Mouse (Mus musculus) T-helper 2 cell (primary cell): Measurements from ENCODE around the gene Pparg.

Experiments
- in situ Hi-C: fragments of 300-600 bp; cut with MboI, MseI; formaldehyde crosslinking; loops from one replicate; pipeline ENCODE4 v1.15.1; 2025; ENCODE audit warnings: high pct_unique_total_duplicates

Pparg gene

DNA sequence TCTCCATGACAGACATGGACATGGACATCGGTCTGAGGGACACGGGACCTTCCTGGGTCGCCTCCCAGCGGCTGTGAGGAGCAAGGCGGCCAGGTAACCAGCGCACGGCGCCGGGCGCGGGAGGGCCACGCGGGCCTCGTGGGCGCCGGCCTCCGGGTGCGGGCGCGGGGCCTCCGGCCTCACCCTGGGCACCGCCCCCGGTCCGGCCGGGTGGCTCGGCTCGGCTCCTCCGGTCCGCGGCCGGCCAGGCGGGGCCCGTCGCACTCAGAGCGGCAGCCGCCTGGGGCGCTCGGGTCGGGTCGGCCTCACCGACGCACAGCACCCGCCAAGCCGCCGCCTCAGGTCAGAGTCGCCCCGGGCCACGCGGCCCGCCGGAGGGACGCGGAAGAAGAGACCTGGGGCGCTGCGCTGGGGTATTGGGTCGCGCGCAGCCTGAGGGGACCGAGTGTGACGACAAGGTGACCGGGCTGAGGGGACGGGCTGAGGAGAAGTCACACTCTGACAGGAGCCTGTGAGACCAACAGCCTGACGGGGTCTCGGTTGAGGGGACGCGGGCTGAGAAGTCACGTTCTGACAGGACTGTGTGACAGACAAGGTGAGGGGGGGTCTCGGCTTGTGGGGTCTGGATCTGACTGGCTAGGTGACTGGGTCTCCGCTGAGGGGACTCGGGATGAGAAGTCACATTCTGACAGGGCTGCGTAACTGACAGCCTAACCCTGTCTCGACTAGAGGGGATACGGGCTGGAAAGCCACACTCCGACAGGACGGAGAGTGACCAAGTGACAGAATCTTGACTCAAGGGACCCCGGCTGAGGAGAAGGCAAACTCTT is at the start of gene Pparg:
Gene Pparg, plus strand, starts transcription at position 176 of the 830 bp plus-strand sequence.
- in situ Hi-C loops = loop anchor here (10.0 kb wide), 1 partner anchor 174 kb away; no protein-coding TSS in a partner anchor

- in situ Hi-C loops = no loop called here
Observed at GRCm38 (mm10) chr6:115312780-115313179, 48.0 kb upstream of the Pparg start.

- in situ Hi-C loops = no loop called here
Observed at GRCm38 (mm10) chr6:115313235-115313738, 47.5 kb upstream of the Pparg start.

DNA sequence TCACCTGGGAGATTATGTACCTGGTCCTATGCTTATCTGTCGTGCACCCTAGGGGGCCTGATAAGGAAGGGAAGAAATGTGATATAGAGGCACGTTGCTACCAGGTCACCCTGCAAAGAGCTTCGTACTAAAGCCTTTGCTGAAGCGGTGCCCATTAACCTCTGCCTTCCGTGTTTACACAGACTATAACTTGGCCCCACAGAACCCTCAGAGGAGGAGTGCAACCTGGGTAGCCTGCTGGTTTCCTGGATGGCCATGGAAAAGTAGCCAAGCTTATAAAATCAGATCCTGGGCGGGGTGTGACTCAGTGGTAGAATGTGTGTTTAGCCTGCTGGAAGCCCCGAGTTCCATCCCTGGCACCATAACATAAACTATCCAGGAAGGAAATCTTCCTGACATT is 46.8 kb upstream of the Pparg start:
- in situ Hi-C loops = no loop called here

- in situ Hi-C loops = no loop called here
Observed at GRCm38 (mm10) chr6:115315770-115316169, 45.0 kb upstream of the Pparg start.

- in situ Hi-C loops = no loop called here
Observed at GRCm38 (mm10) chr6:115316811-115317221, 43.9 kb upstream of the Pparg start.

DNA sequence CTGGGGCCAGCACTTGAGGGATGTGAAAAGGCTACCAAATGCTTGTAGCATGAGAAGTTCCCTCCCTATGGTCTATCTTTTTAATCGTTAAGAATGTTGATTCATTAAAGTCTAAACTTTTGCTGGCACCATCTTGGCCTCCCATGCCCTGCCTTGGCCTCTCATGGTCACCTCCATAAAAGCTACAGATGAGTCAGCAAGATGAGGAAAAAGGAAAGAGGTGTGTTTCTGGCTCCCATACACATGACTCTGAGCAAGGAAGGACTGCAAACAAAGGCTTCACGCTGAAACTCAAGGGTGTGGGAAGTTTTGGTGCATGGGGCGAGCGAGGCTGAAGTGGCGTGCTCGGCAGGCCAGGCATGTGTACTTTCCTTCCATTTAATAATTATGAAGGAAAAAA is 41.9 kb upstream of the Pparg start:
- in situ Hi-C loops = no loop called here

GRCm38 (mm10) chr6:115319686-115320085 is 41.1 kb upstream of the Pparg start:
- in situ Hi-C loops = no loop called here

- in situ Hi-C loops = no loop called here
Observed at GRCm38 (mm10) chr6:115320927-115321714, 39.6 kb upstream of the Pparg start.

- in situ Hi-C loops = no loop called here
Observed at GRCm38 (mm10) chr6:115321883-115322351, 38.8 kb upstream of the Pparg start.

DNA sequence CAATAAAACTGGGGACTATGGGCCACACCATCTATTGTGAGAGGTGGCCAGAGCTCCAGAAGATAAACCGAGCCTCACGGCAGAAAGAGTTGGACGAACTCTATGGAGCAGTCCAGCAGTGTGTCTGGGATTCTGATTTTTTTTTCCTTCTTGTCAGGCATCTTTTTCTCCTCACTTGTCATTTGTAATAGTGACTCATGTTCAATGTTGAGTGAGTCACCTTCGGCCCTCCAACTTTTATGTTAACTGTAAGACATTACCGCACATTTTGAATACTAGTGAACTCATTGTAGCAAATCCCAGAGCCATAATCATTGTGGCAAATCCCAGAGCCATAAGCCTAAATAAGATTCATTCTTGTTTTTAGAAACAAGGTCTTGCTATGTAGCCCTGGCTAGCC is 37.8 kb upstream of the Pparg start:
- in situ Hi-C loops = no loop called here

- in situ Hi-C loops = no loop called here
Observed at GRCm38 (mm10) chr6:115330964-115331363, 29.8 kb upstream of the Pparg start.

DNA sequence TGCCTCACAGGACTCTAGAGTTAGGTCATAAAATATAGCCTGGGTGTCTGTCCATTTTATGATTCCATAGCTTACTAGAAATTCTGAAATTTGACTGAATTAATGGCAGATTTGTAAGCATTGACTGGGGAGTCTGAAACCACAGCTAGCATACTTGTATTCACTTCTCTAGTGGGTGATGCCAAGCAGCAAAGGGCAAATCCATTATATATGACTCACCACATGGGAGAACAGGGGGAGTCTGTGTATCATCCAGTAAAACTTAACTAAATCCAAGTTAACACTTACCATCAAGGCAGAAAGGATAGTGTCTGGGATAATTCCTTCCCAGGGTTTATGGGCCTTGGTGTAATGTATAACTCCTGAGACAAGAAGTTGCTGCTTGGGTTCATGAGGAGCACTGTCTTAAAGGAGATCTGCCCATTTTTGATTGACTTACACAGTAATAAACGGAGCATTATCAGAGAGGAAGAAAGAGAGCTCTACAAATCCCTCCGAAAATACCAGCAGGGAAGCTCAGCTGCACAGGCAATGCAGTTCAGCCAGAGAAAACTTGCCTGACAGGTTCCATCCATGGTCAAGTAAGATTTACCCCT is 27.6 kb upstream of the Pparg start:
- in situ Hi-C loops = no loop called here

DNA sequence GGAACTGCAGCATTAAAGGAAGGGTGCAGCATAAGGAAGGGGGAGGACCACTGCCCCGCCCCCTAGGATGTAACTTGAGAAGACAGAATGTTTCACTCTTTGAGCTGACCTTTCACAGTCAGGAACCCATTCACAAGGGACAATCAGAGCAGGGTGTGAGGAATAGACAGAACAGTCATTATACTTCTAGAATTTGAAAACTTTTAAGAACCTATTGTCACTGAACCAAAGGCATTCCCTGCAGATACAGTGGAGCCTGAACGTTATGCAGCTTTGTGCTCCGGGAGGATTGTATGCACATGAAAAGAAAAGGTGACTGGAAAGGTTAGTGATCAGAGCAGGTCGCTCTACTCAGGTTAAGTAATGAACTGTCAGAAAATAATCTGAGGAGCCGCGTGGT is 25.2 kb upstream of the Pparg start:
- in situ Hi-C loops = no loop called here

- in situ Hi-C loops = no loop called here
Observed at GRCm38 (mm10) chr6:115340084-115340483, 20.7 kb upstream of the Pparg start.

GRCm38 (mm10) chr6:115343096-115343495 is 17.7 kb upstream of the Pparg start:
- in situ Hi-C loops = no loop called here

- in situ Hi-C loops = no loop called here
Observed at GRCm38 (mm10) chr6:115343570-115343969, 17.2 kb upstream of the Pparg start.

DNA sequence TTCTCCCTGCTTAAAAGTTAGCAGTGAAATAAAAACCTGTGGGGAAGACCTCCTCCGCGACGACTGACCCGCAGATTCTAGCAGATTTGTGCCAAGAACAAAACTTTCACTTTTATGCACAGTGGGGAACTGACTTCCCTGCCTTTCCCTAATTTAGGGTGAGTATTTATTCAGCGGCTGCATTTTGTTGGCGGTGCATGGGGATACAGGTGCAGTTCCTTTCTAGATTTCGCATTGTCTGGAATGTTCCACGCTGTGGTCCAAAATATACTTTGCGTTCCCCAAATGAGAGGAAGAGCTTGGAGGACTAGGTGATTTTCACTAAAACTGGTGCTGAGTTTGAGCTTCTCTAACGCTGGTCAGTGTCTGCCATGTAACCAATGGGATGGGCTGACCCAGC is 16.6 kb upstream of the Pparg start:
- in situ Hi-C loops = no loop called here

DNA sequence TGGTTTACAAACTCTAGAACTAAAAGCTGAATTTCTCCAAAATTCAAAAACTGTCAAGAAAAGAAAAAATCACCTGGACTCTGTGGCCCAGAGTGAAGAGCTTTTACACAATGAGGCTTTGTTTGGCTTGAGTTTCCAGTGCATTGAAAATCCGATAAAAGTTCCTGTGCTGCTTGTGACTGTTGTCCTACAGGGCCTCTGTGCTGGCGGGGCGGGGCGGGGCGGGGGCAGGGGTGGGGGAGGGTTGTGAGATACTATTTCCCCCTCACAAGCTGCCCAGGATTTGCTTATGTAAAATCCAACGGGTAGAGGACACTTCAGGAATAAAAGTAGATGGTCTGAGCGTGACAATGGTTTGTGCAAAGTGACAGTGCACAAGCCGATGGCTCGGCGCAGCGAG is 16.2 kb upstream of the Pparg start:
- in situ Hi-C loops = no loop called here

DNA sequence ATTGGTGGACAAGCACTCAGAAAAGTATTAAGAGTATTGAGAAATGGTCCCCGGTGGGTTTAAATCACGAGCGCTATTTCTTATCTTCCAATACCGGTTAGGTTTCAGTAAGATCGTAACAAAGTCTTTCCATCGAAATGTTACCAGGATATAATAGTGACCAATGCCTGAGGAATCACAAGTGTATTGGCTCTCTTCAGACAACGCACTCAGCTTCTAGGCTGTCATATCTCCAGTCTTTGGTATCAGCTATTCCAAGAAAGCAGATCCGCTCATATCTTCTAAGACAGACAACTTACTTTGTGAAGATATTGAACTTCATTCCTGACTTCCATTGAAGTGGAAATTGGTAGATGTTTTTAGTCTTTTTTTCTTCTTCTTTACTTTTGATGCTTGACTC is 15.7 kb upstream of the Pparg start:
- in situ Hi-C loops = no loop called here

- in situ Hi-C loops = no loop called here
Observed at GRCm38 (mm10) chr6:115349641-115350464, 10.9 kb upstream of the Pparg start.
